ENCODE assay signal across 8 mouse cellular contexts in the genomic region with DNA sequence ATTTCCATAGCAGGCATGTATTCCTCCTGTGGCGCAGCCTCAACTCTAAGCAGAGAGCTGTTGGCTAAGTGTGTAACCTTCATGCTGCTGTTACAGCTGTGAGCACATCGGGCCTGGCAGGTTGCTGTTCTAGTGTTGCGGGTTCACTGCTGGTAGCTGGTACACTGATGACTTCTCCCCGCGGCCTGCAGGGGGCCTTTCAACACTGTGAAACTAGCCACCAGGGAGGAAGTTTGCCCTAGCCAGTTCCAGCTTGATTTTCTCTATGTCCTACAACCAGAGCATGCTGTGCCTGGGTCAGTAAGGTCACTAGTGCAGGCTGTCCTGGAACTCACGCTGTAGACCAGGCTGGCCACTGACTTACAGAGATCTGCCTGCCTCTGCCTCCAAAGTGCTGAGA. TPM values are rescaled to one million over a fixed set of nuclear protein-coding genes. Genes with fewer than 3 reads are reported as not detected.
DNase-seq lines count a peak whose midpoint lies in the region; ATAC-seq and TF ChIP-seq lines count a peak whose summit lies in the region.

No protein-coding gene starts in this region.

- H3K27me3 ChIP-seq in liver, postnatal 0 days (ENCODE audit: insufficient read depth, low read length) = no peaks in the 10 kb centered on the region
- no peaks in the 10 kb centered on the region for H3K27me3 ChIP-seq in splenic B cell, adult 2 months (ENCODE audit: control insufficient read depth, insufficient read depth, low read length, poor library complexity, severe bottlenecking)

- peak; percentile 55; the same call in 1 of the 2 replicates for ATAC-seq in liver, postnatal 0 days

- 61% methylated on average over 6 of the region's 6 CpGs for WGBS in liver, postnatal 0 days (ENCODE audit: insufficient replicate concordance)

- no peak overlapping the region for H3K4me3 ChIP-seq in liver, postnatal 0 days (ENCODE audit: low read depth, low read length)

- H3K36me3 ChIP-seq in liver, postnatal 0 days (replicated peaks; ENCODE audit: insufficient read depth, low read length) = peaks cover 50% of the 10 kb centered on the region
- peaks cover 1% of the 10 kb centered on the region; the same call in 1 of the 2 replicates for H3K36me3 ChIP-seq in splenic B cell, adult 2 months (ENCODE audit: control insufficient read depth, insufficient read depth, low read length, poor library complexity, severe bottlenecking)

- peak; percentile 74 for TF ChIP-seq CTCF in liver, postnatal 0 days (IDR thresholded peaks at IDR 0.05; ENCODE audit: low read depth)

- no peaks in the 10 kb centered on the region for H3K9me3 ChIP-seq in liver, postnatal 0 days (ENCODE audit: low read length)

- no peaks in the 10 kb centered on the region for H3K4me1 ChIP-seq in liver, postnatal 0 days (ENCODE audit: insufficient read depth)

- H3K9ac ChIP-seq in liver, postnatal 0 days (replicated peaks) = no peak overlapping the region

- TF ChIP-seq EP300 in liver, postnatal 0 days (IDR thresholded peaks at IDR 0.05; ENCODE audit: low read depth) = no peak

- H3K4me2 ChIP-seq in liver, postnatal 0 days (ENCODE audit: low read depth, low read length) = no peak overlapping the region

- intact Hi-C loops in heart, postnatal 14 days (cut with DNase I) = loop anchor here (5.0 kb wide), 3 partner anchors 40 to 110 kb away; a partner anchor contains a TSS
- intact Hi-C loops in heart, postnatal 25 days (cut with DNase I) = loop anchor here (5.0 kb wide), 1 partner anchor 110 kb away; a partner anchor contains a TSS

- H3K27ac ChIP-seq in liver, postnatal 0 days (ENCODE audit: low read depth) = 0 out of 2 replicates have a peak overlapping the region, but pooled peaks have one; percentile 22

- peak; percentile 36 to 61 for DNase-seq in heart, postnatal 14 days
- DNase-seq in heart, postnatal 25 days (ENCODE audit: low spot score) = no peak
- DNase-seq in CD4-positive helper T cell, adult 2 months (ENCODE audit: low read depth, low spot score) = peak; percentile 43
- peak; percentile 87 for DNase-seq in adrenal gland, postnatal 14 days
- peak; percentile 41 for DNase-seq in gastrocnemius, postnatal 25 days
- peak; percentile 63 for DNase-seq in liver, postnatal 0 days
- DNase-seq in splenic B cell, adult 2 months (ENCODE audit: low read depth, low spot score) = peak; percentile 75
- no peak for DNase-seq in urinary bladder, postnatal 4 days (ENCODE audit: low spot score in 2 of 2)

RNA-seq across cellular contexts. Expression of a gene that starts 14.4 kb away (rescaled TPM):
- 100 to 1,000 TPM; 169 to 170 TPM for total RNA-seq in heart, postnatal 14 days (2021)
- 100 to 1,000 TPM; 166 to 177 TPM for total RNA-seq in heart, postnatal 25 days (2021)
- total RNA-seq in adrenal gland, postnatal 14 days (2021) = 197 and 255 TPM in 2 replicates
- total RNA-seq in gastrocnemius, postnatal 25 days (2021) = 100 to 1,000 TPM; 135 to 147 TPM
- 24.0 and 25.5 TPM in 2 replicates for polyA plus RNA-seq in liver, postnatal 0 days (2015; fragmentation: Nextera tagmentation; extraction: Ambion mirVana)

RNA-seq across cellular contexts. Expression of a gene that starts 23.9 kb away (rescaled TPM):
- total RNA-seq in heart, postnatal 14 days (2021) = 10 to 100 TPM; 53.0 to 62.2 TPM
- total RNA-seq in heart, postnatal 25 days (2021) = 10 to 100 TPM; 64.6 to 71.9 TPM
- total RNA-seq in adrenal gland, postnatal 14 days (2021) = 13.6 and 14.4 TPM in 2 replicates
- total RNA-seq in gastrocnemius, postnatal 25 days (2021) = 100 to 1,000 TPM in 1 of 2 experiments, 10 to 100 TPM in 1; 88.3 to 110 TPM
- polyA plus RNA-seq in liver, postnatal 0 days (2015; fragmentation: Nextera tagmentation; extraction: Ambion mirVana) = 8.6 and 9.0 TPM in 2 replicates

RNA-seq across cellular contexts. Expression of a gene that starts 23.9 kb away (rescaled TPM):
- 10 to 100 TPM; 29.0 to 31.8 TPM for total RNA-seq in heart, postnatal 14 days (2021)
- 10 to 100 TPM; 23.3 to 27.1 TPM for total RNA-seq in heart, postnatal 25 days (2021)
- 87.2 and 100 TPM in 2 replicates for total RNA-seq in adrenal gland, postnatal 14 days (2021)
- 10 to 100 TPM; 14.9 to 15.0 TPM for total RNA-seq in gastrocnemius, postnatal 25 days (2021)
- polyA plus RNA-seq in liver, postnatal 0 days (2015; fragmentation: Nextera tagmentation; extraction: Ambion mirVana) = 46.5 and 49.3 TPM in 2 replicates

RNA-seq across cellular contexts. Expression of a gene that starts 53.8 kb away (rescaled TPM):
- under 1 TPM; 0.32 to 0.55 TPM for total RNA-seq in heart, postnatal 14 days (2021)
- total RNA-seq in heart, postnatal 25 days (2021) = under 1 TPM; 0.13 to 0.17 TPM
- total RNA-seq in adrenal gland, postnatal 14 days (2021) = 0.44 and 0.64 TPM in 2 replicates
- under 1 TPM; 0.13 to 0.18 TPM for total RNA-seq in gastrocnemius, postnatal 25 days (2021)
- 0.04 TPM in 1 of 2 replicates, not detected in the other for polyA plus RNA-seq in liver, postnatal 0 days (2015; fragmentation: Nextera tagmentation; extraction: Ambion mirVana)

Comparison
In these comparisons a context has a peak if more than half of its experiments do, and no peak if none do; other contexts are left out.
1. DNase-seq: peak in heart, postnatal 14 days (2 of 2), CD4-positive helper T cell, adult 2 months (single experiment), adrenal gland, postnatal 14 days (single experiment), gastrocnemius, postnatal 25 days (single experiment), liver, postnatal 0 days (single experiment) and splenic B cell, adult 2 months (single experiment); none in heart, postnatal 25 days (single experiment) and urinary bladder, postnatal 4 days (0 of 2).